Mouse (Mus musculus) myocyte (in vitro differentiated cells): Measurements from ENCODE around the gene Ttc6.

ENCODE experiments used
- MAX ChIP-seq: IDR thresholded peaks from one replicate; pipeline ENCODE4 v1.6.1; 2011; ENCODE audit warnings: low read depth, mild to moderate bottlenecking, control low read depth
- MYOD1 ChIP-seq, 3 experiments: IDR thresholded peaks; one replicate each; pipeline ENCODE4 v1.6.1; 2011; ENCODE audit warnings: control low read depth in 2 of 3, low read depth in 2 of 3, mild to moderate bottlenecking in 2 of 3, moderate library complexity in 1 of 3; ENCODE audit not compliant: insufficient read length in 2 of 3, control insufficient read depth in 1 of 3
- MYOG ChIP-seq, 3 experiments: IDR thresholded peaks; one replicate each; pipeline ENCODE4 v1.6.1; 2011; ENCODE audit warnings: control low read depth in 2 of 3, low read depth in 2 of 3, mild to moderate bottlenecking in 2 of 3; ENCODE audit not compliant: insufficient read length in 2 of 3, control insufficient read depth in 1 of 3, insufficient read depth in 1 of 3
- POLR2A ChIP-seq: IDR thresholded peaks from one replicate; pipeline ENCODE4 v1.6.1; 2011; ENCODE audit warnings: low read depth, mild to moderate bottlenecking, control low read depth, moderate library complexity; ENCODE audit not compliant: insufficient read length
- POLR2AphosphoS2 ChIP-seq: IDR thresholded peaks from one replicate; pipeline ENCODE4 v1.6.1; 2011; ENCODE audit warnings: low read depth, control low read depth; ENCODE audit not compliant: insufficient read length
- SRF ChIP-seq: IDR thresholded peaks from one replicate; pipeline ENCODE4 v1.6.1; 2011; ENCODE audit warnings: low read depth; ENCODE audit not compliant: control insufficient read depth, insufficient read length
- TCF12 ChIP-seq: IDR thresholded peaks from one replicate; pipeline ENCODE4 v1.6.1; 2011; ENCODE audit warnings: mild to moderate bottlenecking, control low read depth; ENCODE audit not compliant: poor library complexity, insufficient read depth, severe bottlenecking
- USF1 ChIP-seq: IDR thresholded peaks from one replicate; pipeline ENCODE4 v1.6.1; 2011; ENCODE audit warnings: low read depth, mild to moderate bottlenecking, control low read depth, moderate library complexity

- TF ChIP-seq POLR2A (no peak), MYOG (IDR thresholded peaks at IDR 0.05; ENCODE audit: control insufficient read depth in 1 of 3, insufficient read depth in 1 of 3, insufficient read length in 2 of 3, low read depth in 2 of 3) (no peak), USF1 (no peak), MYOD1 (IDR thresholded peaks at IDR 0.05; ENCODE audit: control insufficient read depth in 1 of 3, insufficient read length in 2 of 3, low read depth in 2 of 3) (no peak), MAX (no peak), SRF (no peak), POLR2AphosphoS2 (no peak), TCF12 (no peak)
These were observed 59.4 kb downstream of the Ttc6 start for GRCm38 (mm10) chr12:57623264-57623663.
